Mouse (Mus musculus) cerebellum, adult 9-10 months (tissue): ENCODE measurements around the gene Cep170b.

Source experiments
- DNase-seq: peaks from one replicate; pipeline ENCODE4 v3.0.0; 2022

Cep170b gene

DNA sequence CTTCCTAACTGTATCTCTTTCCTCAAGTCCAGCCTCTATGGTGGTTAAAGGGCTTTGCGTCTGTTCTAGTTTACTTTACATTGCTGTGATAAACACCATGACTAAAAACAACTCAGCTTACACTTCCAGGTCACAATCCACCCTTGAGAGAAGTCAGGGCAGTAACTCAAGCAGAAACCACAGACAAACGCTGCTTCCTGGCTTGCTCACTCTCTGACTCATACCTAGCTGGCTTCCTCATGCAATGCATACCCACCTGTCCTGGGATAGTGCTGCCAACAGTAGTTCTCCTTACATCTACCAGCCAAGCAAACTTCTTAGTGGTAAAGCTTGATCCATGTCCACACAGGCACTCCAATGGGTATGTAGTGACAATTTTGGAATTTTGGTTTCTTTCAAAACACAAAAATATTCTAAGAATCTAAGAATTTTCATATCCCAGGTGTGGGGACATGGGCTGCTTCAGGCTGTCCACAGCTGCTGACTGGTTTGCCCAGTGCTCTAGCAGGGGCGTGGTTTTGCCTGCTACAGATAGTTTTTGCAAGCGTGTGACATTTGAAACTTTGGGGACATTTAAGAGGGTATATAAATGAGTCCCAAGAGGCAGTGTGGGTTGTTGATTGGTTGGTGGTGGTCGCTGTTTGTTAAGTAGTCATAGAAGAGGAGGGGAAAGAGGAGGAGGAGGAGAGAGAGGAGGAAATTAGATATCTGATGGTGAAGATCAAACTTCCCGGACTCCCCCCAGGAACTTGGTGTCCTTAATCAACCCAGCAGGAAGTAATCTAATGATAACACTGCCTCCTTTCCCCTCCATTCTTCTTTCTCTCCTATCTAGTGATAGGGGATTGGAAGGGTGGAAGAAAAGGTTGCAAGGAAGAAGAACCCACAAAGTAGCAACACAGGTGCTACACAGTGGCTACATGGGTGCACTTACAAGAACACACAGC is 17.6 kb upstream of the Cep170b start:
- DNase-seq, result no peak

DNA sequence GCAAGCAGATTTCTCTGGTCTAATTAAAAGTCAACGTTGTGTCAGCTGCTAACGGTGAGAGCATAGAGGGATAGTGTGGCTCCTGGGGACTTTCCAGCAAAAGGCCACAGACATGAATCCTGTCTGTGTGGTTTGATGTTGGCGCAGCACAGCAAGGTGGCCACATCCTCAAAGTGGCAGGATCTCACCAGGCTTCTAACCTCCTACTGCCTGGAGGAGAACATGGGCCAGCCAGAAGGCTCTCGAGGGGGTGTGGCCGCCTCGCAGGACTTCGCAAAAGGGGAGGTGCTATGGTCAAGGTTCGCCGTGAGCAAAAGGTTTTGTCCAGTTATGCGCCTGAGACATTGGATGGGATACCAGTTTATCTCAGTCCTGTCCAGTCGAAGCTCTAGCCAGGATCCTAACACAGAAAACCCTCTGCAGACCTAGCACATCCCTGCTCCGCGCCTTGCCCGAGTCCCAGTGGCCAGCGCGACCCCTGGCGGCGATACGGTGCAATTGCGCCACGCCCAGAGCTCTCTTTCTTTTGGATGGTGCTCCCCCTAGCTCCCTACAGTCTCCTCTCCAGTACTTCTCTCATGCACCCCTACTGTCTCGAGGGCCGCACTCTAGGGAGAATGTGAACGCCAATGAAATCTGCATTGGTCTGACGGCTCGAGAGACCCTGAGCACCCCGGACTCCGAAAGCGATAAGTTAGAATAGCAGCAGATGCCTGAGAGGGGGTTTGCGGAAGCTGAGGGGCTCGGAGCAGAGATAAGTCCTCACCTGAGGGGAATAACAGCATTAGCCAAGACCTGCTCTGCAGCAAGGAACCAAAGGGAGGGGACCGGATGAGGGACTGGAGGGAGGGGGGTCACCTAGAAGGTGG is 13.3 kb upstream of the Cep170b start:
- DNase-seq, result peak; percentile 93

DNA sequence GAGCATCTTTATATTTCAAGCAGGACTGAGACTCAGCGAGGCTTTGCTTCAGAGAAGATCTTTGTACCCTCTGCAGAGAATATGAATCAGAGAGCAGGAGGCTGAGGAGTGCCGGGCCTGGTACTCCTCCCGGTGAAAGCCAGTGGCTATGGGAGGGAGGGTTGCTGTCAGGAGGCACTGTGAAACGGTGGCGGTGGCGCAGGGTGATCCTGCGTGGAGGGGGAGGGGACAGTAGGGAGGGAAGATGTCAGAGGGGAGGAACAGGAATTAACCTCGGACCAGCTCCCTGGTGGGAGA is 12.7 kb upstream of the Cep170b start:
- DNase-seq, result no peak

DNA sequence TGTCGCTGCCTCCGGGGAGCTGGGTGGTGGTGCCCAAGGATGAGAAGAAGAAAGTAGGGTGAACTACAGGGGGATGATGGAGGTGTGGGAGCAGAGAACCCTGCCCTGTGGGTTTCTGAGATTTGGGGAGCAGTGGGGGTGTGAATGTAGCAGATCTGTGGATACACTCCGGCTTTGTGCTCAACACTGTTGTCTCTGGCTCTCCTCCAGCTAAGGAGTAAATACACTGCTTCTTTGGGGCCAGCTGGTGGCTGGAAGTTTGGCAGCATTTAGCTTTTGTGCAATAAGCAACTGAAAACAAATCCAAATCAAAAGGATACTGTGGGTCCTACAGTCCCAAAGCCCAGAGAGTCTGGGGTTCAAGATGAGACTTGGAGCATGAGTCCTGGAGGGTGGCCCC is 6.3 kb upstream of the Cep170b start:
- DNase-seq, result peak; percentile 50

DNA sequence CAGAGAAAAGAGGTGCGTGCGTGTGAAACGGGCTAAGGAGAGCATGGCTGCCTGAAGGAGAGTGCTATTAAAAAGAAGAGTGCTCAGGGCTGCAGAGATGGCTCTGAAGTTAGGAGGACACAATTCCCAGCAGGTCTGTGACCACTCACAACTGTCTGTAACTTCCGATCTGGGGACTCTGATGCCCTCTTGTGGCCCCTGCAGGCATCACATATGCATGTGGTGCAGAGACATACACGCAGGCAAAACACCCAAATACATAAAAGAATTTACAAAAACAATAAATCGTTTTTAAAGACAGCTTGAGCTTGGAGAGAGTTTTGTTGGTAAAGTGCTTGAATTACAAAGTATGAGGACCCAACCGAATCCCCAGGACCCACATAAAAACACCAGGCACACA is 3.1 kb upstream of the Cep170b start:
- peak; percentile 51 for DNase-seq

DNA sequence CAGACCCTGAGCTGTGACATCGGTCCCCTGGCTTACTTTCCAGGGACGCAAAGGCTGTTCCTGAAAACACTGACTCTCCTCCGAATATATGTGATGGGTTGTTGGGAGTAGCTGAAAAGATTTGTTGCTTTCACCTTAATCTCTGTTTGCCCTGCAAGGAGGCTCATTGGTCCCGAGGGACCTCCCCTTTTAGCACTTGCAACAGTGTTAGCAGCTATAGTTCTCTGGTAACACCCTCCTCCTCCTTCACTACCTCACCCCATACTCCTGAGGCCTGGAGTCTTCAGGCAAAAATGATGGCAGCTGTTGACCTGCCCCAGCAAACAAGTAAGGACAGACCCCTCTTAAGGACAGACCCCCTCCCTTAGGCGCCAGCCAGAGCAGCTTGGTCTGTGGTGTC is 1.3 kb upstream of the Cep170b start:
- no peak for DNase-seq

DNA sequence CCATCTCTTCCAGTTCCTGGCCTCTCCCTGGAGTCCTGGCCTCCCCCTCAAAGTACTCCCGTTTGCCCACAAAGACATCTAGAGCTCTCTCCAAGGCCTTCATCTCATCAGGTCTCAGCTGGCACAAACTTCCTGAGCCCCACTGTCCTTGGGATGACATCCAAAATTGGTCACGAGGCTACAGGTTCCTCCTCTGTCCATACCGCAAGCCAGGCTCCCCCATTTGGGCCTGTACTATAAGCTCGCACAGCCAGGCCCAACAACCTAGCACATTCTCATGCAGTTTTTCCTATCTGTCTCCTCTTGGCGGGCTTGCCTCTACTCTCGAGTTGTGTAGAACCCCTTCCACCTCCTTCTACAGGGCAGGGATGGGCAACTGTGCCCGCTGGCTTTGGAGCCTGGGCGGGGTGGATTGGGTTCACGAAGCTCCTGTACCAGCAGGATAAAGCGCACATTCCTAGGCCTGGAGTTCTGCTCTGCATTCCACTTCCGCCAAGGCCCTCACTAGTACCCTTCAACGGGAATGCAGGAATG is 702 bp downstream of the Cep170b start:
- peak; percentile 68 for DNase-seq

DNA sequence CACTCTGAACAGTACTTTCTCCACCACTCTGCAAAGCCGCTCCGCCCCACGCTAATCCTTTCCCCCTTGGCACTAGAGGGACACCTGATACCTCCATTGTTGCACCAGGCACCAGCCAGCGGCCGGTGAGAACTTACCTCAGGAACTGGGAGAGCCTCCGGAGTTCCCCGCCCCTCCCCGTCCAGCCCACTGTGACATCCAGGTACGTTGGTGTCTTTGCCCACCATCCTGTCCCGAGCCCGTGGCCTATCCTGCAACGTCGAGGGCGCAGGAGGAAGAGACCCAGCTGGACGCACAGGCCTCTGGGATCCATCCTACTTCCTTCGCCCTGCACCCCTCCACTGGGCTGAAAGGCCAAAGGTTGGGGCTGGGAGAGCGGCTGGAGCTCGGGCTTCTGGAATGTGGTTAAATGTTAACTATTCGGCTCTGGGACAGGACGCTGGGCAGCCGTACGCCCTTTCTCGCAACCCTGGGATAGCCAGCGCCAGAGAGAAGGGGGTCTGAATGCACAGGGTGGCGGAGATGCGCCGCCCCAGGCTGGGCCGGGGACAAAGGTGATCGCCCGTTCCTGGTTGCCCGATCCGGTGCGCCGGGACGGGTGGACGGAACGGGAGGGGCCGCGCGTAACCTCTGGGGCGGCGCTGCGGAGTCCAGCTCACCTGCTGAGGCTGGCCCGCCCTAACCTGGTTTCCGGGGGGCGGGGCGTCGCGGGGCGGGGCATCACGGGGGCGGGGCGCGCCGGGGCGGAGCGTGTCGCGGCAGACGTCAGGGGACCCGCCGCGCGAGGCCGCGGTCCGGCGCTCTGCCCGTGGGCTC is 1.4 kb downstream of the Cep170b start:
- peak; percentile 75 for DNase-seq

DNA sequence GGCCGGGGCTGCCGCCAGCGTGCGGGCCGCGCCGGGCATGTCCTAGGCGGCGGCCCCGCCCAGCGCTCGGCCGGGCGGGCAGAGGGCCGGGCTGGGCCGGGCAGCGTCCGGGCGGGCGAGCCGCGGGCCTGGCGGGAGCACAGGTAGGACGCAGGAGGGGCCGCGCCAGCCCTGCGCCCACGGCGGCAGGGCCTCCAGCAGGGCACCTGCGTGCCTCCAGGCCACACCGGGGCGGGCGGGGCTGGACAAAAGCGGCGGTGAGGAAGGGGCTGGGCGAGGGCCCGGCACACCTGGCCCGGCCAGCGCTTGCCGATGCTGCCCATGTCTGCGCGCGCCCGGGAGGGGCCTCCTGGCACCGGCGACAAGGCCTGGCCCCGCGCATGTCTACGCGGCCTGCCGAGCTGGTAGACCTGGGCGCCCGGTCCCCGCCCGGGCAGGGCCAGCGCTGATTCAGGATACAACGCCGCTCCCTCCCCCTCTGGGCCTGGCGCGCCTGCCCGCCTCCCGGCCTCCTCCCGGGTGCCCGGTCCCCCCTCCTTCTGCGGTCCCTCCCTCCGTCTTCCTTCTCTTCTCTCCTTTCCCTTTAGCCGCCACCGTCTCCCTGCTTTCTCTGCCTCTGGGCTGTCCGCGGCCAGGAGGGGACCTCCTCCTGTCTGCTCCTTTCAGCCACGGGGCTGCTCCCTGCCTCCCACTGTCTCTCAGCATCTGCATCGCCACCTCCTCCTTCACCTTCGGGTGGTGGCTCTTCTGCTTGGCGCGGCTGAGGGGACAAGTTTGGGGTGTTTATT is 2.2 kb downstream of the Cep170b start:
- peak; percentile 79 for DNase-seq

DNA sequence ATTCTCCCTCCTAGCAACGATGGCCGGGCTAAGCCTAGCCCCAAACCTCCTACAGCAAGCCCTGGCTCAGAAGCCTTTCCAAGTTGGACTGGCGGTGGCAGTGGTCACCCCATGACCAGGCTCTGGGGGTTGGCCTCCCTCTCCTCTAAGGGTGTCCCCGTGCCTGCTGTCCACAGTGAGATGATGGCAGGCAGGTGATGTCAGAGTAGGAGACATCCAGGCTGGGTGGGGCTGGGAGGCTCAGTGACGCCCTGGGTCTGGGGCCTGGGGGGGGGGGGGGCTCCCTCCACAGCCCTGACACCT is 2.7 kb downstream of the Cep170b start:
- DNase-seq, result no peak

DNA sequence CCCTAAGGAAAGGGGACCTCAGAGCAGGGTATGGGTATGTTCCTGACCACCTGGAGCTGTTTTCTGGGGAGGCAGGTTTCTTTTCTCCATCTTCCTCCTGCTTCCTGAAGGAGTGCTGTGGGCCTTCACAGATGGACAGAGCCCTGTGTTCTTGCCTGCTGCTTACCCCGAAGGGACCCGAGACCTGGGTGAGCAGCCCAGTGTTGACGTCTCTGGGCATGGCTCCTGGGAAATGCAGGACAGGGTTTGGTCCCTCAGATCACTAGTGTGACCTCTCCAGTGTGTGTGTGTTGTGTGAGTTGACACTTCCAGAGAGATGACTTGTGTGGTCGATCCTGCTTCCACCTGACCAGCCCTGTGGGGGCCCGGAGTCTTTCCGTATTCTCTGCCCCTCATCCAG is 3.2 kb downstream of the Cep170b start:
- DNase-seq, result peak; percentile 51

DNA sequence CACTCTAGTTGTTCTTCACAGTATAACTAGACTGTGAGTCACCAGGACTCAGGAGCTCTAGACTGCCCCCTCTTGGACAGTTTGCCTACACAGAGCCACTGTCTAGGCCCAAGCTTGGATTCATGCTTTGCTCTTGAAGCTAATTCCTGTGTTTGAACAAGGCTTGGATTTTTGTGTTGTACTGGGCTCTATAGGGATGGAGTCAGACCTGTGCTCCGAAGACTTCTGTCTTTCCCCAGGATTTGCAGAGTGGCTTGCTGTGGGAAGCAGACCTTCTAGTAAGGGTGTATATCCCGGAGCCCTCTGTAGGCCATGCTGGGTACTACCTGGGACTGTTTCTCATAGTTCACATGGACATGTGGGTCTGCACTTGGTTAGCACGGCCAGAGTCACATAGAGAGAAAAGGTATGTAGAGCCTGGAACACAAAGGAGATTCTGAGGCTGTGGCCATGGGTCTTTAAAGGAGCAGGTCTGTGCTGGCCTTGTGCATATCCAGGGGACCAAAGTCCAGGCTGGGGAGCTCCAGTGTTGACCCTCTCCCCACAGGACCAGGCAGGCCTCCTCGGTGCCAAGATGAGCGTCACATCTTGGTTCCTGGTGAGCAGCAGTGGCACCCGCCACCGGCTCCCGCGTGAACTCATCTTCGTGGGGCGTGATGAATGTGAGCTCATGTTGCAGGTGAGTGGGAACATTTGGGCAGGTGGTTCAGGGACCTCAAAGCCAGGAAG is 4.0 kb downstream of the Cep170b start:
- DNase-seq, result peak; percentile 90

DNA sequence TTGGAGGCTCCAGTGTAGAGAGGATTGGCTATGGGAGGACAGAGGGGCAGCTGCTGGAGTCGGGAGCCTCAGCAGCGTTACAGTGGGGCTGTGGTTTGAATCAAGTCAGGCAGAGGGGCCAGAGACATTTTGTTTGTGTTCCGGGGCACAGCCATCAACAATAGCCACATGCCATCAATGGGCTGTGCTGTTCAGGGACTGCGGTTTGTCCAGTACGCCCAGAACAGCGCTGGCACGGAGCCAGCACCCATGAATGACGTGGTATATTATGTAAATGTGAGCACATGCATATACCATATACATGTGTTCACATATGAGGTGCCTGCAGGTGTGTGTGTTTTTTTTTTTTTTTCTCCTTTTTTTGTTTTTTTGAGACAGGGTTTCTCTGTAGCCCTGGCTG is 7.5 kb downstream of the Cep170b start:
- peak; percentile 41 for DNase-seq

DNA sequence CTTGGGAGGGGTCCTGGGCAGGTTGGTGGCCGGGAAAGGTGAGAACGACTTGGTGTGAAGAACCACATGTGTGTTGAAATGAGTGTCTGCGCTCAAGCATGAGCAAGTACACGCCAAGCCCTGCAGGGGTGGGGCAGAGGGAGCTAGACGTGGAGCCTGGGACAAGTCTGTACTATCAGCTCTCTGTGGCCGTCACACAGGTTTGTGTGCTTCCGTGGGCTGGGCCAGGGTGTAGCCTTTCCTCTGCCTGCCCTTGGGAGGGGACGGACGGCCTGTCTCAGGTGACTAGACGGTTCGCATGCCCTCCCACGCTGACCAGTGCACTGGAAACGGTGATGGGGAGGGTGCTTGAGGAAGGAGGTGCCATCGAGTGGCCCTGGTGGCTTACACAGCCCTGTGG is 10.6 kb downstream of the Cep170b start:
- DNase-seq, result peak; percentile 22

DNA sequence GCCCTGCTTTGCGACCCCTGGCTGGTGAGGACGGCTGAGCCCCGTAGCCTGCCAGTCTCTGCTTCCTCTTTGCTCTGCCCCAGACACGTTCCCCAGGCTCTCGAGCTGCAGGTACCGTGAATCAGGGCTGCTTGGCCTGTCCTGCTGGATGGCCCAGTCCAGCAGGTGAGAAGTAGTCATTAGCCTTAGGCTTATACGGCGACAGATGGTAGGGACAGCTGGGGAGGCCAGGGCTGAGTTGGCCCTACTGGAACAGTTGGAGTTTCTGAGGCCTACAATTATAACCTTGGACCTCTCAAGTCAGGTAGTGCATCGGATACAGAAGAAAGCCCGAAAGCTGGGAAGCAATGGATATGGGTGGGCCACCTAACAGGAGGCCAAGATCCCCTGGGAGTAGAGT is 12.3 kb downstream of the Cep170b start:
- peak; percentile 76 for DNase-seq

DNA sequence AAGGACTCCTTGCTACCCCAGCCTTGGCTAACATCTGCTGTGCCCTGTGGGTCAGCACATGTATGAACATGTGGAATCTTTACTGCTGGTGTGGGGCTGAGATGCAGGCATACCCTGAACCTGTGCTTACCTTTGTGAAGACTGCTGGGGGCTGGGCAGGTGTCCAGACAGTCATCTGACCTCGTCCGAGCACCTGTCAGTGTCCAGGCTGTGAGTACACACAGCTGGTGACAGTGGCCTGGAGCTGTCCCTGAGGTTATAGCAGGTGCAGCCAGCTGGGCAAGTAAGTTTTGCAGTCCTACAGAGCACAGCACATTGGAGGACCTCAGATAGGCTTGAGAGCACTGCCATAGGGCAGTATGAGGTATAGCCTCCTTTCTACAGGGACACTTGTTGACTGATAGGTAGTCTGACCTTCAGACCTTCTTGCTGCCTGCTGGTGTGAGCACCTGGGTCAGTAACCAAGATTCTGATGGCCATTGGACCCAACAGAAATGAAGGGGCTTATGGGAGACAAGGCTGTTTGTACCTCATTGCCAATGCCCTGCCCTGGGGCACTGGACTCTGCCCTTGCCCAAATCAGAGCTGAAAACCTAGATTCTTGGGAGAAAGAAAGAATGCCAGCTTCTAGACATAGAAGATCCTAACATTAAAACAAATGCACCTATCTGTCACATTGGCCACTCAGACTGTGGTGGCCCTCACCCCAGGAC is 14.0 kb downstream of the Cep170b start:
- peak; percentile 48 for DNase-seq

DNA sequence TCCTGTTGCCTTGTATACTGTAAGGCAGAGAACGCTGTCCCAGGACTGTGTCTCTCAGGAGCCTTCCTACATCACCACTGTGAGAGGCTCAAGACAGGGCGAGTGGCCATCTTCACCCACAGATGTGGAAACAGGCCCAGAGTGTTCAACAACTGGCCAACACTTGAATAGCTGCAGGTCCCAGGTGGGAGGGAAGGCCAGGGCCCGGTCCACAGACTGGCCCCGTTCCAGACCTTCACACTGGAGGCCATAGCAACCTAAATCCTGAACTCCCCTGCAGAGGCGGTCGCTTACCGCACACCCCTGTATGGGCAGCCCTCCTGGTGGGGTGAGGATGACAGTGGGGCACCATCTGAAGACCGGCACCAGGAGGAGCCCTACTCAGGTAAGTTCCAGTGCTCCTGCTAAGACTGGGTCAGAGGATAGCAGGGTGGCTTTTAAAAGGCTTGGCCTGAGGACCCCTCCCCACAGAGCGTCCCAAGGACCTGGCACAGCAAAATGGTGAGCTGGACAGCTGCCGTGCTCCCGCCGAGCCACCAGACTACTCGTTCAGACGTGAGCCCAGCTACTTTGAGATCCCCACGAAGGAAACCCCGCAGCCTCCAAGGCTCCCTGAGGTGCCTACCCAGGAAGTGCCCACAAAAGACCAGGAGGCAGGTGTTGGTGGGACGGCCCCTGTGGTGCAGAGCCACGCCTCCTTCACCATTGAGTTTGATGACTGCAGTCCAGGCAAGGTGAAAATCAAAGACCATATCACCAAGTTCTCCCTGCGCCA is 14.8 kb downstream of the Cep170b start:
- DNase-seq, result peak; percentile 54

DNA sequence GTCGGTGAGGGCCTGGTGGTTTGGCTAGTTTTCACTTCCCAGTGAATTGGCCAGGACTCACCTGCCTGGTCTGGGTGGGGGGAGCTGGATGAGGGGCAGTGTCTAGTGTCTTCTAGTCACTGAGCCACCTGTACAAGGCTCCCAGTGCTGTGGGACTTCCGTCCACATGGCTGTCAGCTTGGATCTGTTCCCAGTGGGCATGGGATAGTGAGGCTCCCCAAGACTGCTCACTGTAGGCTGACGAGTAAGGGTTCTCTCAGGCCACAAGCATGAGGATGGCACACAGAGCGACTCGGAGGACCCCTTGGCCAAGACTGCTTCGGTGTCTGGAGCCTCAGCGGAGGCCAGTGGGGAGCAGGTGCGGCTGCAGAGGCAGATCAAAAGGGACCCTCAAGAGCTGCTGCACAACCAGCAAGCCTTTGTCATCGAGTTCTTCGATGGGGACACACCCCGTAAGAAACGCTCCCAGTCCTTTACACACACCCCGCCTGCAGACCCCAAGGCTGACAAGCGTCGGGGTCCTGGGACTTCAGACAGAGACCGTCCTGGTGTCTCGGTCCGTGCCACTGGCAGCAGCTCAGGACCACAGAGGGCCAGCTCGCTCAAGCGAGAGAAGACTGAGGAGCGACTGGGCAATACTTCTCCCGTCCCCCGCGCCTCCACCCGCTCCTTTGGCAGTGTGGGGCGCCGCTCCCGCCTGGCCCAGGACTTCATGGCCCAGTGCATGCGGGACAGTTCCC is 15.8 kb downstream of the Cep170b start:
- DNase-seq, result peak; percentile 61

DNA sequence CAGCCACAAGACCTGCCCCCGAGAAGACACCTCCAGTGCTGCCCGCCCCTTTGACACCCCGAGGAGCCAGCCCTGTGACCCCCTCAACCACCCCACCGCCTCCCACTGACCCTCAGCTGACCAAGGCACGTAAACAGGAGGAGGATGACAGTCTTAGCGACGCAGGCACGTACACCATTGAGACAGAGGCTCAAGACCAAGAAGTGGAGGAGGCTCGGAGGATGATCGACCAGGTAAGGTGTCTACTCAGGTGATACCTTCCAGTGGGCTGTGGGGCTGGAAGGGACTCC is 16.3 kb downstream of the Cep170b start:
- no peak for DNase-seq

DNA sequence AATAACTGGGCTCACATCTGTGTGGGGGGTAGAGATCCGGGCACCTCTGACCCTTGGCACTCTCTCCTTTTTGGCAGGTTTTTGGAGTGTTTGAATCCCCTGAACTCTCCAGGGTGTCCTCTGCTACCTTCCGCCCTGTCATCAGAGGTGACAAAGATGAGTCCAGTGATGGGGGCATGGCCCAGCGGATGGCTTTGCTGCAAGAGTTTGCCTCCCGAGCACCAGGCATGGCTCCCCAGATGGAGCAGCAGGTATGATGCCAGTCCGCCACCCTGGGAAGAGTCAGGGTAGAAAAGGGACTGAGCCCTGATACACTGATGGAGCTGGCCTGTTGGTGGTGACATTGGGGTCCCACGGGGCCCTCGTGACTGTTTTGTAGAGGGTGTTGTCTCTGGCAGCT is 16.8 kb downstream of the Cep170b start:
- DNase-seq, result peak; percentile 65
